Mouse (Mus musculus): ENCODE measurements around the gene Calr3.

The Calr3 gene

DNA sequence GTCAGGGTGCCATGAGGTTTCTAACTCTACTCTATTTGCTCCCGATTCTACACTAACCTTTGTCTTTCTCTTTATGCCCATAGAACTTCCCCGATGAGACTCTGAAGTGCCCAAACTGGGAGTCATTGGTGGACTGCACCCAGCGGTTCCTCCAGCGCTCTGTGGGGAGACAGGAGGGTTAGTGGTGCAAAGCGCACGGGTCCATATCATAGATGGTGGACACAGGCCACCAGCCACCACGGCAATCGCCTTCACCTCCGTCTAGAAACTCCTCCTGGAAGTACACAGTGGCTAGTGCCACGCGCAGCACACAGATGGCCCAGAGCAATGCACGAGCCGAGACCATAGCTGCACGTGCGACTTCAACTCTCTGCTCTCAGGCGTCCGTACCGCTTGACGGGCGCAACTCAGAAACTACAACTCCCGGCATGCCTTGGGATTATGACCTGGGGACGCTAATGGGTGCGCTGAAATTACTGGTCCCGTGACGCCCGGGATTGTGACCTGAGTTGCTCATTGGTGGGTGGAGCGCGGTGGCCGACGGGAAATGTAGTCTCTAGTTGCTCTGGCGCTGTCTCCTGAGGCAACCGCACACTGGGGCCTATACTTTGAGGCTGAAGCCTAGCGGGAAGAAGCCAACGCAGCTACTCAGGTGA lies at the start of gene Calr3, which contains the start of gene 1700030K09Rik:
TSS of gene Calr3 (minus strand) at position 533 of the 656 bp plus-strand sequence.
TSS of gene 1700030K09Rik (plus strand) at position 543 of the 656 bp plus-strand sequence.
- DNase-seq (ENCODE audit: low spot score in 2 of 2): peak; percentile 99

DNA sequence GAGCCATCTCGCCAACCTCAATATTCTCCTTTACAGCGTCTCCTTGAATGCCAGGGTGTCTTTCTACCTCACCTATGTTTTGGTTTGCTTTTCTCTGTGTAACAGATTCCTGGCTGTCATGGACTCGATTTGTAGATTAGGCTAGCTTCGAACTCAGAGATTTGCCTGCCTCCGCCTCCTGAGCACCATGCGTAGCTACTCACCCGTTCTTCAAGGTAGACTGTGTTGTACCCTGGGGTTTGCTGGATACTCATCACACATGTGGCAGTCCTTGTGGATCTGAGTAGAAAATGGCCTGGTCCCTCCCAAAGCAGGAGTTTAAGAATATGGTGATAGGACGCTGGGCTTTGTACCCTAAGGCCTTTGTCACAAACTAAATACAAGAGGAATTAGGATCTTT lies 49.7 kb upstream of the Calr3 start:
- no peak for DNase-seq (ENCODE audit: low spot score in 2 of 2)

DNA sequence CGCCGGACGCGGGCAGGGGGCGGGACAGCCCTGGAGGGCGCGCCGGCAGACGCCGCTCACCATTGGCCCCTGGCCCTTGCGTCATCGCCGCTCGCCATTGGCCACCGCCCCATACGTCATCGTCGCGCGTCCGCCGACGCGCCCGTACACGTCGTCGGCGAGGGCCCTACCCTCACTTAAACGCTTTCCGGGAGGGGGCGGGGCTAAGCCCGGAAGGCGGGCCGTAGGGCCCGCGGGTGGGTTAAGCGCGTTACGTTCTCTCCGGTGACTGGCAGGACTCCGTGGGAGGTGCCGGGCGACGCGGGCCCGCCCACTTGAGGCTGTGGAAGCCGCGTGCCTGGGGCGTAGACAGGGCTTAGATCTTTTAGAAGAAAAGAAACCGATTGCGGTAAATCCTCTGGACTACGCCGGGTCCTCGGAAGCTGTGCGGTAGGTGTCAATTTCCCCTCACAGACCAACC lies 49.0 kb upstream of the Calr3 start:
- peak; percentile 98 to 99 for DNase-seq (ENCODE audit: low spot score in 2 of 2)

DNA sequence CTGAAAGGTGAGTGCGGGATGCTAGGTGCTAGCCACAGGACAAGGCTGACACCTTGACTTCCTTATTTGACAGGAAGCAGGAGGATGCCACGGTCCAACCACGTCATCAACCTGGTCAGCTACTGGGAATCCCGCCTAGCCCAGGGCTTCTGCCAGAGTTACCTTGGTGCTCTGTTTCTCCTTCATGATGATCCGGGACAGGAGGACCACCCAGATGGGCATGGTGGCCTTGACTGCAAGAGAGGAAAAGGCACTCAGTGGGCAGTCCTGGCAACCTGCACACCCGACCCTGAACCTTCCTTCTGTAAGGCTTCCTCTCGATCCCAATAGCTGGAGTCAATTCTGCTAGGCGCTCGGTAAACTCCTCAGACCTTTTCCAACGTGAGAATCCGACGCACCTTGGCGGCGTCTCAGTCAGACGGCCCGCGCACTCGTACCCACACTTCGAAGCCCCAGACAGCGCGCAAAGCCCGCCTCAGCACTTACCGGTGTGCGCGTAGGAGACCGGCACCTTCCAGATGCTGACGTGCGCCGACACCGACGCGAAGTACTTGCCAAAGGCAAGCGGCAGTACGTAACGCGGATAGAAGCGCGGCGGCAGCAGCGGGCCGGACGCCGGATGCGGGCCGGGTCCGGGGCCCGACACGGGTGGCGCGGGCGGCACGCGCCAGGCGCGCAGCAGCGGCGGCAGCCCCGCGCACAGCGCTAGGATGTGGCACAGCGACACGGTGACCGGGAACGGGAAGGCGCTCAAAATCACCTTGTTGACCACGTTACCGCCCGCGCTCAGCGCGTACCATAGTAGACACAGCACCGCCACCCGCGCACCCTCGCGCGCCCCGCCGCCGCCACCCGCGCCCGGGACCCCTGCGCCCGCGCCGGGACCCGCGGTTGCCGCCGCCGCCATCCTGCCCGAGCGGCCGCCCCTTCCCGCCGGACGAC lies 48.3 kb upstream of the Calr3 start, which contains the start of gene Slc35e1:
TSS of gene Slc35e1 (minus strand) at position 935 of the 942 bp plus-strand sequence.
- peak in 1 of 2 experiments; percentile 42 for DNase-seq (ENCODE audit: low spot score in 2 of 2)

DNA sequence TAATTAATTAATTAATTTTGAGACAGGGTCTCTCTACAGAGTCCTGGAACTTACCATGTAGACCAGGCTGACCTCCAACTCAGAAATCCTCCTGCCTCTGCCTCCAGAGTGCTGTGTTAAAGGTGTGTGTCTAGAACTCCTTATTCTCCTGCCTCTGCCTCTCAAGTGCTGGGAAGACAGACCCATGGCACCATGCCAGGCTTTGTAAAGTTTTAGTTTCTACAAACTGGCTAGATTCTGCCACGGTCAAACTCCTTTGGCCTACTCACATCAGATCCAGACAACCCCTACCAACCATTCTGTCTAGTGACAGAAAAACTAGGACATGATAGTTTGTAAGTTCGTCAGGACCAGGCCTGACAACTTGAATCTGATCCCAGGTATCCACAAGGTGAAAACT lies 47.3 kb upstream of the Calr3 start:
- no peak for DNase-seq (ENCODE audit: low spot score in 2 of 2)

DNA sequence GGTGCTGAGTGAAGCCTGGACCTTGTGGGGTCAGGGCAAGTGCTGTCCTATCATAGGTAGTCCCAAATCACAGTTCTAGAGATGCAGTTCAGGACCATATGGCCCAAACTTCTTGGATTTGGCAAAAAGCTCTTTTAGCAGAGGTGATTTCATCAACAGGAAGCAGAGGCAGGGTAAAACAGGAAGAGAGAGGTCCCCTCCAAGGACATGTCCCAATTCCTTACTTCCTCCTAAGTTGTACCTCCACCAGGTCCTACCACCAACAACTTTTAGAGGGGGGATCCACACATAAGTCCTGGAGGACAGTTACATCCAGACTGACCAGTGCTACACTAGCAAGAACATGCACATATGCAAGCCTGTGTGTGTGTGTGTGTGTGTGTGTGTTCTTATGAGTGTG lies 43.3 kb upstream of the Calr3 start:
- DNase-seq (ENCODE audit: low spot score in 2 of 2): no peak

DNA sequence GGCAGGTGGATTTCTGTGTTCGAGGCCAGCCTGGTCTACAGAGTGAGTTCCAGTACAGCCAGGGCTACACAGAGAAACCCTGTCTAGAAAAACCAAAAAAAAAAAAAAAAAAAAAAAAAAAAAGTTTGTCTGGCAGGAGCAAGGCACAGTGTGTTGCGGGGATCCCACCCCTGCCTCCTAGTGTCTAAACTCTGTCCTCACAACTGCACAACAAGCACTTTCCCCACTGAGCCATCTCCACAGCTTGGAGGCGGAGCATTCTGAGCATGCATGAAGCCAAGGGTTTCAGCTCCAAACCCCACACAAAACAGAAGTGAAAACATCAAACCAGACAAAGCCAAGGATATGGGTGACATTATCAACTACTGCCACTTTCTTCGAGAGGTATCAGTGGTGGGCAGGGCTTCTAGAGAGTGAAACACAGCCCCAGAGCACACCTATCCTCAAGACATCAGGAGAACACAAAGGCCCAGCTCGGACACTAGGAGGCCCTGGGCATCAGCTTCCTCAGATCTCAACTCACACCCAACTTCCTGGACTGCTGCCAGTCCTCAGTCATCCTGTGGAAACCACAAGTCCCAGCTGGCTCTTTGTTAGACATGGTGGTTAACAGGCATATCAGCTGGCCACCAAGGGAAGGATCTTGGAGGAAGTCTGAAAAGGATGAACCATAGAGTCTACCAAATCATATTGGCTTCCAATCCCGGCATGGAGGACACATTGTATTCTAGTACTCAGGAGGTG lies 42.0 kb upstream of the Calr3 start:
- DNase-seq (ENCODE audit: low spot score in 2 of 2): no peak

DNA sequence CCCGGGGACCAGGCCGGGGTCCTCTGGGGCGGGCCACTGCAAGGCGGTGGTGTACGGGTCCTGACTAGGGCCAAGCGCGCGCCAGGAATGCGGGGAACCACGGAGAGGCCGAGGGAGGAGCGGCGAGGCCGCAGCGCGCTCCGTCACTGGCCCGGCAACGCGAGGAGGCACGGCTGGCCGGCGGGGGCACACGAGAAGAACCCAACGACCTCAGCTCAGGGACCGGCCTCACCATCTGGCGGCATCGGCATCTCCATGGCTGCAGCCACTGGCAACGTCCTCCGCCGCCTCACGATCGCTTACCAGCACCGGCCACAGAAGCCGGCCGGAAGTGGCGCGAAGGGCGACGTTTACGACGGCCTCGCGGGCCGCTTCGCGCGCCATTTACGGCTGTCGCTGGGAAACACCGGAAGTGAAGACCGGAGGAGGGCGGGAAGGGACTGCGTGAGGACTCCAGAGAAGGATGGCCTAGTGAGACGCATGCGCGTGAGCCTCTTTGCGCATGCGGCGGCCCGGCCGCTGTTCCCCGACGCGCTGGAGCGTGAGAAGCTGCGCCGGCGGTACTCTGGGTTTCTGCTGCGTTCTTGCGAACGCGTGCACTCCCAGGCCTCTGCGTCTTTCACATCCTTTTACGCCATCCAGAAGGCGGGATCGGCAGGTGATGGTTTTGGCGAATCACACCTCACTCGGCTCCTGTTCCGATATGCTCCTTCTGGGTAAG lies 31.3 kb upstream of the Calr3 start, which contains the start of gene Cherp:
TSS of gene Cherp (minus strand) at position 401 of the 721 bp plus-strand sequence.
- peak; percentile 97 to 98 for DNase-seq (ENCODE audit: low spot score in 2 of 2)

DNA sequence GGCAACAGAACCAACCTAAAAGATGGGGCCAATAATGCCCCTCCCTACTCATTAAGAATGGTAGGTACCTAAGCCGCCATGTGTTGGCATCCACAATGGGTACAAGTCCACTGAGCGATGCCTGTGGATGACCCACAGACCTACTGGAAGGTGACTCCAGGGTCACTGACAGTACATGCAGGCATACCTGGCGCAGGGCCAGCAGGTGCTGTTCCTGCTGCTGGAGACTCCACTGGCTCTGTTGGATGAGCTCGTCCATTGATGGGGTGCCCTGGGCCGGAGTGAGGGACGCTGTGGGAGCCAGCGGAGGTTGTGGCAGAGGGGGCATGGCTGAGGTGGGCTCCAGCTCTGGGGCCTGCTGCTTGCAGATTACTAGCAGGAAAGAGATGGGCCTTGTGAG lies 27.0 kb upstream of the Calr3 start:
- DNase-seq (ENCODE audit: low spot score in 2 of 2): no peak

DNA sequence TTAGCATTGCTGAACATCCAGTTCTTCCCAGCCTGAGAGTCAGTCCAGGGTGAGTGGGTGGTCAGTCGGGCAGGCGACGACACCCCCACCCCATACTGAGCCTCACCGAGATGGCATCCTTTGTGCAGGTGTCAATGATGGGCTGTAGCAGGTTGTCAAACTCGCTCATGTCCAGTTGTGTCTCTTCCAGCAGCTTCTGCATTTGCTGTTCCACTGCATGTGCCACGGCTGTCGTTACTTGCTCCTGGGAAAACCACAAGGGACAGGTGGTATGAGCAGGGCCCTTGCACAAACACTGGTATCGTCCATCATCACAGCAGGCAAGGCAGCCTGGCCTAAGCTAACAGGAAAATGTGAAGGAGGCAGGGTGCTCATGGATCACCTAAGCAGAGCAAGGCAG lies 26.3 kb upstream of the Calr3 start:
- no peak for DNase-seq (ENCODE audit: low spot score in 2 of 2)

DNA sequence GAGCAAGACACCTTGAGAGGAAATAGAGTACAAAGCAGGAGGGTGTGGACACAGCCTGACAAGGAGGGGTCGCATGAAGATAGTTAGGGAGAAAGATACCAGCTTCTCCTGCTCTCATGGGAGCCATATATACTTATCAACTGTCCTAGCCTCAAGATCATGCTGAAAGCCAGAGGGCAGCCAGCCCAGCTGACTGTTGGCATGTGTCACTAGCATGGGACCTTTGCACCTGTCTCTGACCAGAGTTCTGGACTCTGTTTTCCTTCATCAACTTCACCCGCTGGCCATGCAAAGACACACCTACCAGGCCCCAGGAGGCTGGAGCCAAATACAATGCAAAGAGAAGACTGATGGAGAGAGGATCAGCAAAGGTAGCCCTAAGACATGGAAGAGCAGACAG lies 25.6 kb upstream of the Calr3 start:
- DNase-seq (ENCODE audit: low spot score in 2 of 2): no peak

DNA sequence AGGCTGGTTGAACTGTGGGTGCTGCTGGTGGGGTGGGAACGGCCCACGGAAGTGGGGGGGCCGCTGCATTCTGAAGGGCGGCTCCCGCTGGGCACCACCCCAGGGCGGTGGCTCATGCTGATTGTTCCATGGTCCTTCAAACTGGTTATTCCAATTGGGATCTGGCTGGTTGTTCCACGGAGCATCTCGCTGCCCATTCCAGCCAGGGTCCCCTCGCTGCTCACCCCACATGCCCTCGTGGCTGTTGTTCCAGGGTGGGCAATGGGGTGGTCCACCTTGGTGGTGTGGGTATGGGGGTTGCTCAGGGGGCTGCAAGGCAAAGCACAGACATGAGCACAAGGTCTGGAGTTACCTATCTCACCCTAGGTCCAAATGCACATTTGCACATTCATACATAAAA lies 20.5 kb upstream of the Calr3 start:
- DNase-seq (ENCODE audit: low spot score in 2 of 2): no peak

DNA sequence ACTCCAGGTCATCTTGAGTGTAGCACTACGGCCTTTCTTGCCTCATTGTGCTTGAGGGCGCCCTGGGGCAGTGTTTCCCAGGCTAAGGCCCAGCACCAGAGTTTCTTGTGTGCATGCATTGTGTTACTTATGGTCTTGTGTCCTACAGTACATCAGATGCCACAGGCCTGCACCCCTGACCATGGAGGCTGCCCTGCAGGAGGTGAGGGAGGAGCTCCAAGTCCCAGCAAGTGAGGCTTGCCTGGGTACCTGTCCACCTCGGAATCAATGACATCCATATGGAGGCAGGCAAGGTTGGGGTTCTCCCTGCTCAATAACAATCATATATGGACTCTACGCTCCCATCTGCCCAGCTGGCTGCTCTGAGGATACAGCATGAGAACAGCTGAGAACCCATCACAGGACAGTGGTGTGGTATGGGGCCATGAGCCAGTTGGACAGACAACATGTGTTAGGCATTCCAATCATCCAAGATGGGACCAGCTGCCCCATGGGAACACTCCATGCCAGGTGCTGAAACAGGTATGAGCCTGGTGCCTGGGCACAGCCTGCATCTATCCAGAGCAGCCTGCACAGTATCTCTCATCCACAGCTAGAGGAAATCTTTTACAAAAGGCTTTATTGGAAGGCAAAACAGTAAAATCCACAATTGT lies 16.3 kb upstream of the Calr3 start:
- DNase-seq (ENCODE audit: low spot score in 2 of 2): no peak

DNA sequence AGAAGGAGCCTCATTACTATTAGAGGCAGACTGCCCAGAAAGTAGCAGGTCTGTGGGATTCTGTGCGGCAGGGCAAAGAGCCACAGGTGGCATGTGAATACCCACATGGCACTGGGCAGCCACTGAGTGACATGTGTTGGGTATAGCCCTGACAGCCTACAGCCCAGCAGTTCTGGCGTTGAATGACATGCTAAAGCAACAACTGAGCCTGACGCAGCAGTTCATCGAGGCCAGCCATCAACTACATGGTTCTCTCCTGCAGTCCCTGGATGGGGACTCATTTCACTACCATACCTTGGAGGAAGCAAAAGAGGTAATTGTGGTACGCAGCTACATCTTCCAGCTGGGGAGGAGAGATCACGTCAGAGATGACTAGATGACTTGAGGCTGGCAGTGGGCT lies 14.8 kb upstream of the Calr3 start:
- no peak for DNase-seq (ENCODE audit: low spot score in 2 of 2)

DNA sequence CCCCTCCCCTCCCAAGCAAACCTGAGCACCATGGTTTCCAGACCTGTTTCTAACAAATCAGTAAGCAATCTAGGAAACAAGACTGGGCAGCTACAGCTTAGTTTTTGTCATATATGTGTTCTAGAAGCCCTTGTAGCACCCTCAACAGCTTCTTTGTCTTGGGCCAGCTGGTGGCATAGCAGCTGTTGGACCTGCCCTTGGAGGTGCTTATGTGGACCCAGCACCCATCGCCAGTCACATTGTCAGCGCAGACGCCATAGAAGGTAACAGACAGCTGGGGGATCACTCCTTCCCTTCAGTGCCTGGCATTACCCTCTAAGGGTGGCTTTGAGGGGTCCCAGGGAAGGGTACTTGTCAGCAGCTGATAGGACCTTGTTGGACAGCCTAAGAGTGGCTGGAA lies 14.1 kb upstream of the Calr3 start:
- no peak for DNase-seq (ENCODE audit: low spot score in 2 of 2)

DNA sequence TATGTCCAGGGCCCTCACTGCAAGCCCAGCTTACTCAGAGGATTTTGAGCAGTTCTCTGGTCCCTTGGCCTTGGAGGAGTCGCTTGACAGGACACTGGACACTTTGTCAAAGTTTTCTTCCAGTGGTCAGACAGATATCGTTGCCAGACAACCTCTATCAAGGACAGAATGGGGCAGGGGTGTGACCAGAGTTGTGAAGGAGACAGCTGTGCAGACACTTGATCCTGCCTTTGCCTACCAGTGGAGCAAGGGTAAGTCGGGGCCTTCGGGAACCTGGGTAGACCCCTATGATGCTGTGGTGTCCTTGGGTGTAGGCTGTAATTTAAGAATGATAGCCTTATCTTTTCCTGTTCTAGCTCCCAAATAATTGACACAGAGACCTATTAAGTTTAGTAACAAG lies 11.6 kb upstream of the Calr3 start:
- no peak for DNase-seq (ENCODE audit: low spot score in 2 of 2)

DNA sequence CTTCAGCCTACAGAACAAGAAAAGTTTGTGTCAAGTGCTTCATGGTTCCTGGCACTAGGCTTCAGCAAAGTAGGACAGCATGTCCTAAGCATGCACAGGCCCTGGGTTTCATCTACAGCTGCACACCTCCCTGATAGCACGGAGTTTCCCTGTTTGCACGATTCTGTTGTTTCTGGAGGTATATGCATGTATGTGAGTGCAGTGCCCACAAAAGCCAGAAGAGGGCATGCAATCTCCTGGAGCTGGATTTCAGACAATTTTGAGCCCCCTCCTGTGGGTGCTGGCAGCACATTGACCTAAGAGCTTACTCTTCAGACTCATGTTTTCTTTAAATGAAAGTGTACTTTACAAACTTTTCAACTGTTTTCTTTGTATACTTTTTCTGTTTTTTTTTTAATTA lies 10.2 kb upstream of the Calr3 start:
- no peak for DNase-seq (ENCODE audit: low spot score in 2 of 2)

DNA sequence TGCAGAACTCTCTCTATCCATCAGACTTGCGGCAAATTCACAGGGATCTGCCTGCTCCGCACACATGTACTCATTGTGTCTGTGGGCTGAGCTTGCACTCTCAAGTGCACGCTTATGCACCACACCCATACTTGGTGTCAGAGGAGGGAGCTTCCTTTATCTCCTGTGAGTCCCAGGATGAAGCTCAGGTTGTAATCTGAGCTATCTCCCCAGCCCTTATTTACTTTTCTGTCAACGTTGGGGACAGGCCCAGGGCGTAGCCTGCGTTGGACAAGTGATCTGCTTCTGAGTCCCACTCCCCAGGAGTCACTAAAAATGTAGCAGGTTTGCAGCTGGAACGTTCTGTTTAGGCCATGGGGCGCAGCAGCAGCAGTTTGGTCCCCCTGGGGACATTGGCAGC lies 7.8 kb upstream of the Calr3 start:
- DNase-seq (ENCODE audit: low spot score in 2 of 2): no peak

DNA sequence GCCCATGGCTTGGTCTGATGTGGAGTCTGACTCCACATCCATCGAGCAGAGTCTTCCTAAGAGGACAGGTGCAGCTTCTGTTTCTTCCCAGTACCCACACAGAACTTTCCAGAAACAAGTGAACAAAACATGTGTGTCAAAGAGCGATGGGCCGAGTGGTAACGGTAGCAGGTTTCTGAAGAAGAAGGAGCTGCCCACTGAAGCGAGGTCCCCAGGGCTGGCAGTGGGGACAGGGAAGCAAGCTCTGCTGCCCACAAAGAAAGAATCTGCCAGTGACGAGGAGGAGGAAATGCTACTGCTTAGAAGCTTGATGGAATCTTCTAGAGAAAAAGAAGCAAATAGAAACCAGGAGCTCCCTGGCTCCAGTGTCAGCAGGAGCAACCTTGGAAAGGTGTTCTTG lies 1.4 kb upstream of the Calr3 start:
- no peak for DNase-seq (ENCODE audit: low spot score in 2 of 2)

DNA sequence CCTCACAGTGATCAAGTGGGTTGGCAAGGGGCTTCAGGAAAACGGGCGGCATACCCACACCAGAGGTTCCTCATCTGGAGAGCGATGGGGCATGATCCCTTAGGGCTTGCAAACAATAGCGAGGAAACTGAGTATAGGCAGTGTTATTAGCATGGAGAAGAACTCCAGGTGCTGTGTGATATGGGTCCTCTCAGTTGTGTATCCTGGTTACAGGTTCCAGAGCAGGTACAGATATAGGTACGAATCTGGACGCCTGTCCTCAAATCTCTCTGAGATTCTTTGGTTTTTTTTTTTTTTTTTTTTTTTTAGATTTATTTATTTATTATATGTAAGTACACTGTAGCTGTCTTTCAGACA lies 302 bp upstream of the Calr3 start:
- no peak for DNase-seq (ENCODE audit: low spot score in 2 of 2)

Measured in right cerebral cortex, postnatal 36 days (tissue).